Mouse (Mus musculus): ENCODE data around the gene Rffl.

- TF ChIP-seq CTCF (IDR thresholded peaks at IDR 0.05; ENCODE audit: low read depth) (no peak), EP300 (IDR thresholded peaks at IDR 0.05; ENCODE audit: low read depth) (no peak)
Observed at GRCm38 (mm10) chr11:82806656-82807055, 64.4 kb downstream of the Rffl start.
